36 mouse cellular contexts compared by ENCODE assay signal in genomic region chr11:43198811-43199210, GRCm38 (mm10). TPM values are rescaled to one million over a fixed set of nuclear protein-coding genes. Genes with fewer than 3 reads are reported as not detected.
"Had no signal": no experiment of that assay in that cellular context is flagged by ENCODE, and none has a peak within 500 bp of the region (broad histone marks: within the 10 kb centered on the region; RNA-seq: fewer than 3 reads in every experiment).

No protein-coding gene starts in this region.

- DNase-seq: heart, postnatal 10 days; heart, postnatal 14 days; heart, postnatal 36 days; heart, postnatal 4 days; kidney, adult 11 months; kidney, adult 18-20 months; kidney, adult 2 months; kidney, adult 9 months; kidney, postnatal 10 days; kidney, postnatal 14 days; kidney, postnatal 25 days; kidney, postnatal 36 days; kidney, postnatal 4 days; layer of hippocampus, adult 9-11 months; layer of hippocampus, postnatal 36 days had no signal

- H3K4me1 ChIP-seq: heart, embryonic 10.5 days; heart, embryonic 12.5 days; heart, embryonic 13.5 days; heart, embryonic 15.5 days; hindbrain, embryonic 10.5 days; hindbrain, embryonic 12.5 days; hindbrain, embryonic 13.5 days; intestine, embryonic 15.5 days; kidney, embryonic 15.5 days had no signal

- H3K4me3 ChIP-seq: heart, embryonic 10.5 days; heart, embryonic 12.5 days; heart, embryonic 13.5 days; heart, embryonic 15.5 days; hindbrain, embryonic 10.5 days; hindbrain, embryonic 12.5 days; hindbrain, embryonic 13.5 days; hindbrain, embryonic 15.5 days; intestine, embryonic 15.5 days; kidney, embryonic 15.5 days; layer of hippocampus, adult 2 months; left cerebral cortex, adult 2 months had no signal

- H3K27ac ChIP-seq: heart, embryonic 10.5 days; heart, embryonic 13.5 days; heart, embryonic 15.5 days; hindbrain, embryonic 10.5 days; hindbrain, embryonic 12.5 days; hindbrain, embryonic 13.5 days; hindbrain, embryonic 14.5 days; hindbrain, embryonic 15.5 days; hindbrain, postnatal 0 days; intestine, embryonic 15.5 days; kidney, embryonic 15.5 days; kidney, postnatal 0 days; layer of hippocampus, adult 2 months; left cerebral cortex, adult 2 months had no signal

- H3K9ac ChIP-seq: heart, embryonic 12.5 days; heart, embryonic 13.5 days; heart, embryonic 15.5 days; hindbrain, embryonic 12.5 days; hindbrain, embryonic 13.5 days; hindbrain, embryonic 14.5 days; hindbrain, embryonic 15.5 days; intestine, embryonic 15.5 days; kidney, embryonic 15.5 days had no signal

- H3K36me3 ChIP-seq: heart, embryonic 10.5 days; heart, embryonic 12.5 days; heart, embryonic 13.5 days; heart, embryonic 15.5 days; hindbrain, embryonic 10.5 days; hindbrain, embryonic 12.5 days; hindbrain, embryonic 13.5 days; hindbrain, embryonic 15.5 days; intestine, embryonic 15.5 days; kidney, embryonic 15.5 days had no signal

- H3K9me3 ChIP-seq: heart, embryonic 10.5 days; heart, embryonic 12.5 days; heart, embryonic 13.5 days; heart, embryonic 15.5 days; hindbrain, embryonic 10.5 days; hindbrain, embryonic 12.5 days; hindbrain, embryonic 13.5 days; hindbrain, embryonic 15.5 days; intestine, embryonic 15.5 days; kidney, embryonic 15.5 days had no signal

- H3K4me2 ChIP-seq: heart, embryonic 11.5 days; heart, embryonic 12.5 days; heart, embryonic 13.5 days; heart, embryonic 15.5 days; hindbrain, embryonic 12.5 days; hindbrain, embryonic 13.5 days; hindbrain, embryonic 14.5 days; hindbrain, embryonic 15.5 days; intestine, embryonic 15.5 days; kidney, embryonic 15.5 days had no signal

- ATAC-seq: hindbrain, postnatal 0 days; inflammation-experienced regulatory T-cells, adult 6 months had no signal

- H3K27me3 ChIP-seq: heart, embryonic 12.5 days; heart, embryonic 13.5 days; heart, embryonic 15.5 days; hindbrain, embryonic 12.5 days; hindbrain, embryonic 13.5 days; hindbrain, embryonic 15.5 days; intestine, embryonic 15.5 days; kidney, embryonic 15.5 days had no signal

RNA-seq across cellular contexts. Expression of gene Atp10b, which starts 49.1 kb away (rescaled TPM):
- total RNA-seq: heart, postnatal 10 days; heart, postnatal 25 days; heart, postnatal 36 days; heart, postnatal 4 days; hematopoietic stem cell, adult 5-6 weeks had no signal
- polyA plus RNA-seq: heart, embryonic 11.5 days; heart, embryonic 14.5 days; heart, embryonic 15.5 days; heart, postnatal 0 days had no signal
